Mouse (Mus musculus): Measurements from ENCODE around the gene Lgals9. TPM values are rescaled to one million over a fixed set of nuclear protein-coding genes. Genes with fewer than 3 reads are reported as not detected.

Gene Lgals9
- total RNA-seq, 2 experiments from 2014 or later = 6.6 to 10.1 TPM

GRCm38 (mm10) chr11:78982513-78983291, 2.0 kb downstream of the Lgals9 start:
- no peak for DNase-seq
- no peak for TF ChIP-seq CTCF (IDR thresholded peaks at IDR 0.05)
- peak overlapping the region; percentile 80 for H3K4me3 ChIP-seq
- peak overlapping the region; percentile 87 for H3K27ac ChIP-seq
- intact Hi-C loops (cut with DNase I) = no loop called here

- no peak for DNase-seq
- intact Hi-C loops (cut with DNase I) = no loop called here
- no peak overlapping the region for H3K4me3 ChIP-seq
- H3K27ac ChIP-seq = no peak overlapping the region
- no peak for TF ChIP-seq CTCF (IDR thresholded peaks at IDR 0.05)
Observed at GRCm38 (mm10) chr11:78982042-78982441, 2.7 kb downstream of the Lgals9 start.

- Histone ChIP-seq H3K4me3 (no peak overlapping the region), H3K27ac (no peak overlapping the region)
- TF ChIP-seq CTCF (IDR thresholded peaks at IDR 0.05) = no peak
- intact Hi-C loops (cut with DNase I) = no loop called here
- DNase-seq = no peak
Observed at GRCm38 (mm10) chr11:78980083-78980634, 4.6 kb downstream of the Lgals9 start.

GRCm38 (mm10) chr11:78978176-78979019, 6.3 kb downstream of the Lgals9 start:
- H3K27ac ChIP-seq = no peak overlapping the region
- intact Hi-C loops (cut with DNase I) = no loop called here
- no peak for DNase-seq
- no peak for TF ChIP-seq CTCF (IDR thresholded peaks at IDR 0.05)
- no peak overlapping the region for H3K4me3 ChIP-seq

- no peak overlapping the region for H3K4me3 ChIP-seq
- H3K27ac ChIP-seq = no peak overlapping the region
- TF ChIP-seq CTCF (IDR thresholded peaks at IDR 0.05) = no peak
- no peak for DNase-seq
- intact Hi-C loops (cut with DNase I) = no loop called here
Observed at GRCm38 (mm10) chr11:78976731-78977510, 7.8 kb downstream of the Lgals9 start.

- intact Hi-C loops (cut with DNase I) = no loop called here
- Histone ChIP-seq H3K4me3 (no peak overlapping the region), H3K27ac (peak overlapping the region; percentile 70)
- DNase-seq = peak; percentile 72
- no peak for TF ChIP-seq CTCF (IDR thresholded peaks at IDR 0.05)
Observed at GRCm38 (mm10) chr11:78973381-78974150, 11.2 kb downstream of the Lgals9 start.

GRCm38 (mm10) chr11:78972811-78973351, 11.9 kb downstream of the Lgals9 start:
- TF ChIP-seq CTCF (IDR thresholded peaks at IDR 0.05) = no peak
- intact Hi-C loops (cut with DNase I) = no loop called here
- Histone ChIP-seq H3K27ac (peak overlapping the region; percentile 70), H3K4me3 (no peak overlapping the region)
- no peak for DNase-seq

- TF ChIP-seq CTCF (IDR thresholded peaks at IDR 0.05) = no peak
- H3K27ac ChIP-seq = peak overlapping the region; percentile 70
- intact Hi-C loops (cut with DNase I) = no loop called here
- no peak overlapping the region for H3K4me3 ChIP-seq
- DNase-seq = no peak
Observed at GRCm38 (mm10) chr11:78972328-78972727, 12.4 kb downstream of the Lgals9 start.

GRCm38 (mm10) chr11:78971746-78972145, 13.0 kb downstream of the Lgals9 start:
- no peak for TF ChIP-seq CTCF (IDR thresholded peaks at IDR 0.05)
- intact Hi-C loops (cut with DNase I) = no loop called here
- Histone ChIP-seq H3K27ac (no peak overlapping the region), H3K4me3 (no peak overlapping the region)
- no peak for DNase-seq

- Histone ChIP-seq H3K27ac (no peak overlapping the region), H3K4me3 (no peak overlapping the region)
- intact Hi-C loops (cut with DNase I) = no loop called here
- no peak for DNase-seq
- no peak for TF ChIP-seq CTCF (IDR thresholded peaks at IDR 0.05)
Observed at GRCm38 (mm10) chr11:78971096-78971495, 13.7 kb downstream of the Lgals9 start.

GRCm38 (mm10) chr11:78968121-78968520, 16.6 kb downstream of the Lgals9 start:
- DNase-seq = no peak
- no peak for TF ChIP-seq CTCF (IDR thresholded peaks at IDR 0.05)
- intact Hi-C loops (cut with DNase I) = loop anchor here (5.0 kb wide), 2 partner anchors 44 to 329 kb away; partner anchors contain the start of gene Gm9964

More at GRCm38 (mm10) chr11:78968121-78968520, 16.6 kb downstream of the Lgals9 start:
- H3K4me3 ChIP-seq = no peak overlapping the region
- H3K27ac ChIP-seq = no peak overlapping the region
